Mouse (Mus musculus) liver, postnatal 0 days (tissue): ENCODE results near the gene Olfr520.

ENCODE experiments used
- CTCF ChIP-seq: sonication (generic); IDR thresholded peaks from 2 replicates; pipeline ENCODE4 v1.5.1; 2016; ENCODE audit warnings: antibody characterized with exemption, low read depth
- EP300 ChIP-seq: IDR thresholded peaks from 2 replicates; pipeline ENCODE4 v1.6.1; 2016; ENCODE audit warnings: antibody characterized with exemption, low read depth, mild to moderate bottlenecking

DNA sequence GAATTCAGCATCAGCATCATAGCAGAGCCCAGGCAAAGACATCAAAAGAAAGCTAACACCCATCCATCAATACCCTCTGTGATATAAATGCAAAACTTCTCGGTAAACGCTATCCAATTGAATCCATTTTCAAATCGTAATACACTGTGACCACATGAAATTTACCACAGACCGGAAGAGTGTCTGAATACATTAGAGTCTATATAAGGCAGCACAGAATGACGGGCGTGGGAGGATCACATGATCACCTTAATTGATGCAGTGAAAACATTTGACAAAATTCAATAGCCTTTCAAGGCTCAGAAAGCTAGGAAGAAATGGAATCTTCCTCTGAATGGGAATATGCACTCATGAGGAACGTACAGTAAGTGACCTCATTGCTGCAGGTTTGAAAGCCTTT lies 53.3 kb downstream of the Olfr520 start:
- TF ChIP-seq CTCF (no peak), EP300 (no peak)
